Comparison of ENCODE assay signal across 12 mouse cellular contexts in the genomic region with DNA sequence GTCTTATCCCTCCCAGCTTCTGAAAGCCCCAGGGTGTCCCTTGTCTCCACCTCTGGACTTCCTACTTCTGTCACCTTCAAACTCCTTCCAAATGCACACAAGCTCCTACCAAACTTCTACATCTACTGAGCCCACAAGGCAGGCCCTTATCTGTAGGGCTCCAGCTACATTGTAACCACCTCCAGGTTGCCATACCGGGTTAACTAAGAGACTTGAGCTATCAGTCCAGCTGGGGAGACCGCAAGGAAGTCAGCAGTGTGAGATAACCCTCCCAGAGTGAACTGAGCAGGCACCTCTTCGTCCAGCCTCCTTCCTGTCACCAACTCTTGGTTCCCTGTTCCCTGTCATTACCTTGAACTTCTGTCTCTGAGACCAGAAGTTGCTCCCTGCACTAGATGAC. TPM values are rescaled to one million over a fixed set of nuclear protein-coding genes. Genes with fewer than 3 reads are reported as not detected.
DNase-seq lines count a peak whose midpoint lies in the region; ATAC-seq and TF ChIP-seq lines count a peak whose summit lies in the region.
"Had no signal": no experiment of that assay in that cellular context is flagged by ENCODE, and none has a peak within 500 bp of the region (broad histone marks: within the 10 kb centered on the region; RNA-seq: fewer than 3 reads in every experiment).

No protein-coding gene starts in this region.

- no peak overlapping the region for H3K9ac ChIP-seq in heart, postnatal 0 days (replicated peaks; ENCODE audit: low read depth, low read length)
- peak overlapping the region; percentile 72 for H3K9ac ChIP-seq in liver, postnatal 0 days (replicated peaks)
- H3K9ac ChIP-seq: limb, embryonic 15.5 days had no signal

- H3K36me3 ChIP-seq in heart, postnatal 0 days (replicated peaks; ENCODE audit: control insufficient read depth, insufficient read depth, low read length) = no peaks in the 10 kb centered on the region
- peaks cover 33% of the 10 kb centered on the region for H3K36me3 ChIP-seq in G1E (replicated peaks)
- no peaks in the 10 kb centered on the region for H3K36me3 ChIP-seq in liver, postnatal 0 days (replicated peaks; ENCODE audit: insufficient read depth, low read length)
- H3K36me3 ChIP-seq: limb, embryonic 15.5 days had no signal

- no peak overlapping the region for H3K4me3 ChIP-seq in heart, postnatal 0 days (ENCODE audit: low read depth, low read length)
- H3K4me3 ChIP-seq in G1E (ENCODE audit: low read depth, low read length) = peak overlapping the region; percentile 77; the same call in 1 of the 2 replicates
- H3K4me3 ChIP-seq in embryonic fibroblast, embryonic 13.5 days (ENCODE audit: insufficient read depth, low read length) = peak overlapping the region; percentile 57; the same call in 1 of the 2 replicates
- peak overlapping the region; percentile 62 for H3K4me3 ChIP-seq in liver, postnatal 0 days (ENCODE audit: low read depth, low read length)
- H3K4me3 ChIP-seq: limb, embryonic 15.5 days had no signal

- peaks cover 34% of the 10 kb centered on the region for H3K4me1 ChIP-seq in heart, postnatal 0 days (ENCODE audit: control insufficient read depth, insufficient read depth)
- H3K4me1 ChIP-seq in G1E (ENCODE audit: insufficient read depth, low read depth, low read length) = peaks cover 92% of the 10 kb centered on the region
- peaks cover 20% of the 10 kb centered on the region for H3K4me1 ChIP-seq in embryonic fibroblast, embryonic 13.5 days (ENCODE audit: control insufficient read depth, insufficient read depth, low read length)
- peaks cover 62% of the 10 kb centered on the region for H3K4me1 ChIP-seq in liver, postnatal 0 days (ENCODE audit: insufficient read depth)

- no peak for TF ChIP-seq EP300 in heart, postnatal 0 days (IDR thresholded peaks at IDR 0.05; ENCODE audit: low read depth)
- TF ChIP-seq EP300 in liver, postnatal 0 days (IDR thresholded peaks at IDR 0.05; ENCODE audit: low read depth) = peak; percentile 96

- H3K4me2 ChIP-seq in heart, postnatal 0 days (ENCODE audit: low read depth, low read length) = peak overlapping the region; percentile 94; the same call in 1 of the 2 replicates
- H3K4me2 ChIP-seq in liver, postnatal 0 days (ENCODE audit: low read depth, low read length) = peak overlapping the region; percentile 98
- H3K4me2 ChIP-seq: limb, embryonic 15.5 days had no signal

- no peak for DNase-seq in heart, postnatal 0 days (ENCODE audit: low spot score)
- DNase-seq in heart, adult 8-10 months (ENCODE audit: low spot score) = no peak
- DNase-seq in G1E (ENCODE audit: low spot score) = peak; percentile 91
- DNase-seq in liver, postnatal 0 days = peak; percentile 55
- no peak for DNase-seq in cerebellum, adult 8-10 months
- DNase-seq in left cerebral cortex, postnatal 4 days = no peak
- no peak for DNase-seq in urinary bladder, adult 2 months (ENCODE audit: low spot score)
- DNase-seq: embryo, embryonic 11 days; gastrocnemius, adult 2 months had no signal

- no peak overlapping the region for H3K27ac ChIP-seq in heart, postnatal 0 days (ENCODE audit: low read depth)
- H3K27ac ChIP-seq in embryonic fibroblast, embryonic 13.5 days (ENCODE audit: insufficient read depth, low read length) = no peak overlapping the region
- peak overlapping the region; percentile 86 for H3K27ac ChIP-seq in liver, postnatal 0 days (ENCODE audit: low read depth)
- H3K27ac ChIP-seq: gastrocnemius, adult 2 months; kidney, postnatal 0 days; limb, embryonic 15.5 days had no signal

- whole genome bisulfite sequencing in heart, postnatal 0 days = 37% methylated on average over 3 of the region's 3 CpGs
- 13% methylated on average over 3 of the region's 3 CpGs for WGBS in liver, postnatal 0 days (ENCODE audit: insufficient replicate concordance)

- TF ChIP-seq CTCF in heart, postnatal 0 days (IDR thresholded peaks at IDR 0.05; ENCODE audit: low read depth) = no peak
- no peak for TF ChIP-seq CTCF in G1E (IDR thresholded peaks at IDR 0.05; ENCODE audit: low read depth, low read length)
- no peak for TF ChIP-seq CTCF in embryonic fibroblast, embryonic 13.5 days (IDR thresholded peaks at IDR 0.05; ENCODE audit: borderline replicate concordance, insufficient read depth, low read length)
- TF ChIP-seq CTCF in liver, postnatal 0 days (IDR thresholded peaks at IDR 0.05; ENCODE audit: low read depth) = no peak

- intact Hi-C loops in left cerebral cortex, postnatal 4 days (cut with DNase I) = no loop called here

- no peak for ATAC-seq in heart, postnatal 0 days (ENCODE audit: insufficient read depth, low read depth)
- ATAC-seq in G1E (ENCODE audit: extremely low read depth, insufficient number of reproducible peaks, low FRiP score, poor library complexity, severe bottlenecking) = peak; percentile 75
- ATAC-seq in liver, postnatal 0 days = peak; percentile 58

- TF ChIP-seq POLR2A in embryonic fibroblast, embryonic 13.5 days (IDR thresholded peaks at IDR 0.05; ENCODE audit: low read depth, low read length) = no peak

- H3K9me3 ChIP-seq in heart, postnatal 0 days (replicated peaks; ENCODE audit: control insufficient read depth, low read length) = no peaks in the 10 kb centered on the region
- H3K9me3 ChIP-seq in G1E (replicated peaks) = no peaks in the 10 kb centered on the region
- H3K9me3 ChIP-seq in liver, postnatal 0 days (ENCODE audit: low read length) = no peaks in the 10 kb centered on the region
- H3K9me3 ChIP-seq: limb, embryonic 15.5 days had no signal

- H3K27me3 ChIP-seq in heart, postnatal 0 days (ENCODE audit: control insufficient read depth, insufficient read depth, low read length) = no peaks in the 10 kb centered on the region
- H3K27me3 ChIP-seq in G1E (ENCODE audit: insufficient read depth, low read length) = no peaks in the 10 kb centered on the region
- no peaks in the 10 kb centered on the region for H3K27me3 ChIP-seq in liver, postnatal 0 days (ENCODE audit: insufficient read depth, low read length)
- H3K27me3 ChIP-seq: limb, embryonic 15.5 days had no signal

RNA-seq across cellular contexts. Expression of gene Micall2, which starts 2.1 kb away (rescaled TPM):
- total RNA-seq in heart, postnatal 0 days (2014; rRNA removed; ENCODE audit: low replicate concordance) = 0.85 and 1.3 TPM in 2 replicates
- polyA plus RNA-seq in heart, postnatal 0 days (2015; fragmentation: Nextera tagmentation; extraction: Ambion mirVana) = 1.1 and 1.2 TPM in 2 replicates
- 1 to 10 TPM; 1.3 to 2.6 (median 1.9) TPM for total RNA-seq in heart, adult 8-10 months (2022)
- total RNA-seq in G1E (2014; fragmentation: Nextera tagmentation) (12.8 and 21.7 TPM in 2 replicates), G1E (2017) (8.0 and 8.5 TPM in 2 replicates)
- polyA plus RNA-seq in G1E (2012) = 22.4 and 26.3 TPM in 2 replicates
- 13.3 and 17.0 TPM in 2 replicates for polyA plus RNA-seq in embryonic fibroblast, embryonic 13.5 days (2011; ENCODE audit: insufficient read length, low read depth, missing spikeins)
- polyA plus RNA-seq in liver, postnatal 0 days (2015; fragmentation: Nextera tagmentation; extraction: Ambion mirVana) = 4.9 and 5.8 TPM in 2 replicates
- total RNA-seq in left cerebral cortex, postnatal 4 days (2021) = 10 to 100 TPM; 11.4 to 11.5 TPM
- 7.1 and 8.3 TPM in 2 replicates for polyA plus RNA-seq in urinary bladder, adult 2 months (2012; rRNA removed)

RNA-seq across cellular contexts. Expression of gene Ints1, which starts 41.5 kb away (rescaled TPM):
- 61.7 and 92.0 TPM in 2 replicates for total RNA-seq in heart, postnatal 0 days (2014; rRNA removed; ENCODE audit: low replicate concordance)
- 9.8 and 10.6 TPM in 2 replicates for polyA plus RNA-seq in heart, postnatal 0 days (2015; fragmentation: Nextera tagmentation; extraction: Ambion mirVana)
- 10 to 100 TPM; 39.2 to 43.9 (median 40.1) TPM for total RNA-seq in heart, adult 8-10 months (2022)
- total RNA-seq in G1E (2014; fragmentation: Nextera tagmentation) (67.6 and 84.0 TPM in 2 replicates), G1E (2017) (22.1 and 25.2 TPM in 2 replicates)
- polyA plus RNA-seq in G1E (2012) = 108 and 115 TPM in 2 replicates
- 40.0 and 43.6 TPM in 2 replicates for polyA plus RNA-seq in embryonic fibroblast, embryonic 13.5 days (2011; ENCODE audit: insufficient read length, low read depth, missing spikeins)
- polyA plus RNA-seq in liver, postnatal 0 days (2015; fragmentation: Nextera tagmentation; extraction: Ambion mirVana) = 5.6 and 6.4 TPM in 2 replicates
- 100 to 1,000 TPM in 1 of 2 experiments, 10 to 100 TPM in 1; 93.1 to 108 TPM for total RNA-seq in left cerebral cortex, postnatal 4 days (2021)
- polyA plus RNA-seq in urinary bladder, adult 2 months (2012; rRNA removed) = 12.1 and 20.9 TPM in 2 replicates

RNA-seq across cellular contexts. Expression of gene Mafk, which starts 57.3 kb away (rescaled TPM):
- total RNA-seq in heart, postnatal 0 days (2014; rRNA removed; ENCODE audit: low replicate concordance) = 36.8 and 41.2 TPM in 2 replicates
- 15.6 and 16.7 TPM in 2 replicates for polyA plus RNA-seq in heart, postnatal 0 days (2015; fragmentation: Nextera tagmentation; extraction: Ambion mirVana)
- 10 to 100 TPM; 27.3 to 35.9 (median 33.9) TPM for total RNA-seq in heart, adult 8-10 months (2022)
- 6.6 and 14.6 TPM in 2 replicates for total RNA-seq in G1E (2014; fragmentation: Nextera tagmentation)
- total RNA-seq in G1E (2017) = 24.9 and 30.9 TPM in 2 replicates
- 34.5 and 39.6 TPM in 2 replicates for polyA plus RNA-seq in G1E (2012)
- 12.9 and 17.4 TPM in 2 replicates for polyA plus RNA-seq in embryonic fibroblast, embryonic 13.5 days (2011; ENCODE audit: insufficient read length, low read depth, missing spikeins)
- polyA plus RNA-seq in liver, postnatal 0 days (2015; fragmentation: Nextera tagmentation; extraction: Ambion mirVana) = 15.7 and 19.1 TPM in 2 replicates
- 10 to 100 TPM in 1 of 2 experiments, 1 to 10 TPM in 1; 8.4 to 11.1 TPM for total RNA-seq in left cerebral cortex, postnatal 4 days (2021)
- polyA plus RNA-seq in urinary bladder, adult 2 months (2012; rRNA removed) = 42.3 and 47.7 TPM in 2 replicates

Comparison
In these comparisons a context has a peak if more than half of its experiments do, and no peak if none do; other contexts are left out.
1. DNase-seq: peak in G1E (single experiment) and liver, postnatal 0 days (single experiment); none in heart, postnatal 0 days (single experiment), heart, adult 8-10 months (single experiment), cerebellum, adult 8-10 months (single experiment), left cerebral cortex, postnatal 4 days (single experiment) and urinary bladder, adult 2 months (single experiment).